Mouse (Mus musculus): ENCODE data around the gene Apoa2. TPM values are rescaled to one million over a fixed set of nuclear protein-coding genes. Genes with fewer than 3 reads are reported as not detected.

Gene Apoa2
- polyA plus RNA-seq, 1 experiment from 2014 or later = 4.4 TPM

DNA sequence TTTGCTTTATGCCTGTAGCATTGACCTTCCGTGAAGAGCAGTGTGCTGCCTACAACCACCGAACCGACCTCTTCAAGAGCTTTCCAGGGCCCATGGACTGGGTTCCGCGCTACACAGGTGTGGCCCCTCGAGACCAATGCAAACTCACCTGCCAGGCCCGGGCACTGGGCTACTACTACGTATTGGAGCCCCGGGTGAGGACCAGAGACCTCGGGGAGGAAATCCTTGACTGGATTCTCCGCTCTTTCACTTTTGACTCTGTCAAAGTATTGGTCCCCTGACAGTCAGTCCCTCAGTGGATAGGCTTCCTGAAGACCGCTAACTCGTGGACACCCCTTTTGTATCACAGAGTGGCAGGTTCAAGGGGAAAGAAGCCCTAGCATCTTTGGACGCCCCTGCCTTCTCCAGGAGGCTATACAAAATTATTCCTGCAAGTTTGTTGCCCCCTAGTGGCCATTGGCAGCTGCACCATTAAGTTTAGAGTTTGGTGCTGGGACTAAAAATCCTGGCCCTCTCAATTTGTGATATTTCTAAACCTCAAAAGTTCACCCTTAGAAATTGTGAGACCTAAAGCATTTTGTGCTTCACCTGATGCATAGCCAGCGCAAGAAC lies 32.2 kb downstream of the Apoa2 start:
- Histone ChIP-seq H3K27ac (no peak overlapping the region), H3K36me3 (0 out of 2 replicates have a peak, but pooled peaks cover 3% of the 10 kb centered on the region), H3K9me3 (no peaks in the 10 kb centered on the region), H3K4me1 (replicated peaks) (peaks cover 9% of the 10 kb centered on the region), H3K9ac (no peak overlapping the region), H3K4me3 (no peak overlapping the region), H3K4me2 (no peak overlapping the region), H3K27me3 (peaks cover 3% of the 10 kb centered on the region; the same call in 1 of the 2 replicates)
- 72% methylated on average over 15 of the region's 15 CpGs for WGBS
- ATAC-seq (ENCODE audit: low FRiP score) = no peak

DNA sequence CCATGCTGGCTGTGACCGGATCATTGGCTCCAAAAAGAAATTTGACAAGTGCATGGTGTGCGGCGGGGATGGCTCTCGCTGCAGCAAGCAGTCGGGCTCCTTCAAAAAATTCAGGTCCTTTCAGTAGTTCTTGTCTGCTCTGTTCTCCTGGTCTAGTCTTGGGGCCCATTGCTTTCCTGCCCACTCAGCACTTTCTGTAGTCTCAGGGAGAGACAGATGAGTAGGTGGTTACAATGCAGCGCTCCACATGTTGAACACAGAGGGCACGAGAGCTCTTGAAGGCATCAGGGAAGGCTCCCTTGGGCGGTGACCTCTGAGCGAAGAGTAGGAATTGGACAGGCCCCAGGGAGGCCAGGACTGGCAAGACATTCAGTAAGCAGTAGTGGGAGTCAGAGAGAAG lies 32.9 kb downstream of the Apoa2 start:
- Histone ChIP-seq H3K4me1 (replicated peaks) (peaks cover 9% of the 10 kb centered on the region), H3K4me2 (no peak overlapping the region), H3K36me3 (0 out of 2 replicates have a peak, but pooled peaks cover 3% of the 10 kb centered on the region), H3K27ac (no peak overlapping the region), H3K9me3 (no peaks in the 10 kb centered on the region), H3K4me3 (no peak overlapping the region), H3K9ac (no peak overlapping the region), H3K27me3 (peaks cover 3% of the 10 kb centered on the region; the same call in 1 of the 2 replicates)
- WGBS = 84% methylated on average over 9 of the region's 9 CpGs
- ATAC-seq (ENCODE audit: low FRiP score) = no peak

DNA sequence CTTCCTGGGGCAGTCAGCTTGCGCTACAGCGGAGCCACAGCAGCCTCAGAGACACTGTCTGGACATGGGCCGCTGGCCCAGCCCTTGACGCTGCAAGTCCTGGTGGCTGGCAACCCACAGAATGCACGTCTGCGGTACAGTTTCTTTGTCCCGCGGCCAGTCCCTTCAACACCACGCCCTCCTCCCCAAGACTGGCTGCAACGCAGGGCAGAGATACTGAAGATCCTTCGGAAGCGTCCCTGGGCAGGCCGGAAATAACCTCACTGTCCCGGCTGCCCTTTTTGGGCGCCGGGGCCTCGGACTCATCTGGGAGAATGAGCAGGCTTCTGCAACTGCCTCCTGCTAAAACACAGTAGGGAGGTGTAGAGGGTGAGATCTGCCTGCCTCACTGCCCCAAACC lies 34.1 kb downstream of the Apoa2 start:
- Histone ChIP-seq H3K4me2 (no peak overlapping the region), H3K4me3 (no peak overlapping the region), H3K4me1 (replicated peaks) (peaks cover 16% of the 10 kb centered on the region), H3K36me3 (0 out of 2 replicates have a peak, but pooled peaks cover 3% of the 10 kb centered on the region), H3K27ac (no peak overlapping the region), H3K27me3 (peaks cover 3% of the 10 kb centered on the region; the same call in 1 of the 2 replicates), H3K9ac (0 out of 2 replicates have a peak overlapping the region, but pooled peaks have one; percentile 8), H3K9me3 (no peaks in the 10 kb centered on the region)
- WGBS = 83% methylated on average over 17 of the region's 17 CpGs
- ATAC-seq (ENCODE audit: low FRiP score) = no peak

DNA sequence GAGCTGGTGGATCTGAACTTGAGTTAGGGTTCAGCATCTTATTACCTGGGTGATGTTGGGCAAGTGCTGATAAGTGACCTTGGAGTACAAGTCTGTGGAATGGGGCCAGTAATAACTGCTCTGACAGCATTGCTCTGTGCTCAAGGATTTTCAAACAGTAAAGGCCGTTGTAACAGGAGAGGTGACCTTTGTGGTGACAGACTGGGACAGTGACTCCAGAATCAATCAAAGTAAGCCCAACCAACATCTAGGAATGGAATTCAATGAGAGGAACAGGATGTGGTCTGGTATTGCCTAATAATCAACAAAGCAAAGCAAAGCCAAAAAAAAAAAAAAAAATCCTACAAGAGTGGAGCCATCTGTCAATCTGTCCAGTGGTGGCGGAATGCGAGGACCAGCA lies 35.5 kb downstream of the Apoa2 start:
- Histone ChIP-seq H3K4me2 (no peak overlapping the region), H3K27ac (no peak overlapping the region), H3K27me3 (peaks cover 3% of the 10 kb centered on the region; the same call in 1 of the 2 replicates), H3K36me3 (0 out of 2 replicates have a peak, but pooled peaks cover 3% of the 10 kb centered on the region), H3K4me3 (no peak overlapping the region), H3K9me3 (no peaks in the 10 kb centered on the region), H3K9ac (no peak overlapping the region), H3K4me1 (replicated peaks) (peaks cover 16% of the 10 kb centered on the region)
- no peak for ATAC-seq (ENCODE audit: low FRiP score)
- WGBS = 75% methylated on average over 3 of the region's 3 CpGs

DNA sequence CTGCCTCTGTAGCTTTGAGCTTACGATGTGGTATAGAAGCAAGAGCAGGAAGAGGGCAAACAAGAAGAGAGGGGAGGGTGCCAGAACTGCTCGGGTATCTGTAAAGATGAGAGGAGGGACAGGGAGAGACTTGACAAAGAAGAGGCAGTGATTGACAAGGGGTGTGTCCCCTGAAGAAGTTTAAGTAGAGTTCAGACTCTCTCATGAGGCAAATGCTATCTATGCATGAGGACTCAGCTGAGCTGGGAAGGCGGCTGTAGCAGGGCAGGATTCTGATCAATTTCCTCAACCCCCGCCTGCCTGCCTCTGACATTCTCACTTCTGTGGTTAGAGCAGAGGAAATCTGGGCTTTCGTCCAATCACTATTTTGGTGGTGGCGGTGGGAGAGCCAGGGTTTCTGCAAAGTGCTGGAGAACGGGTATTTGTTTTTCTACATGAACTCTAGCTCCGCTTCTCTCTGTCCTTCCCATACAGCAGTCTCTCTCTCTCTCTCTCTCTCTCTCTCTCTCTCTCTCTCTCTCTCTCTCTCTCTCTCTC lies 37.8 kb downstream of the Apoa2 start:
- Histone ChIP-seq H3K4me1 (replicated peaks) (peaks cover 16% of the 10 kb centered on the region), H3K27ac (peak overlapping the region; percentile 83), H3K27me3 (peaks cover 3% of the 10 kb centered on the region; the same call in 1 of the 2 replicates), H3K4me2 (peak overlapping the region; percentile 54), H3K9me3 (no peaks in the 10 kb centered on the region), H3K36me3 (0 out of 2 replicates have a peak, but pooled peaks cover 3% of the 10 kb centered on the region), H3K9ac (peak overlapping the region; percentile 64), H3K4me3 (peak overlapping the region; percentile 28)
- peak; percentile 70 for ATAC-seq (ENCODE audit: low FRiP score)
- 5% methylated on average over 8 of the region's 8 CpGs for WGBS

DNA sequence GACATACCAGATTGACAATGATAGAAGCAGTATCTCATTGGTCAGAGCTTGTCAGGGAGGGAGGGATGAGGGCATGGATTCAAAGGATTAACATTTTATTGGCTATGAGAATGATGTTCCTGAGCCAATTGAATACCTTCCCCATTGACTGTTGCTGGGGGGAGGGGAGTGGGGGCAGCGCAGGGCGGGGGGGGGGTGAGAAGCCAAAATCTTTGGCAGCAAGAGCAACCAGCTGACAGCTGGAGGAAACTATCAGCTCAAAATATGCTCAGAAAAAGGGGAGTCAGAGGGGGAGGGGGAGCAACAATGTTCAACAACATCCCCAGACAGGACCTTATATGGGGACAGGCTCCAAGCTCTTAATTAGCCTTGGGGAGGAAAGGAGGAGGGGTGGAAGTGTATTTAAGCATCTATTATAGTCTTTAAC lies 38.3 kb downstream of the Apoa2 start:
- H3K4me1 ChIP-seq (replicated peaks) = peaks cover 16% of the 10 kb centered on the region
- H3K27ac ChIP-seq = peak overlapping the region; percentile 58
- peaks cover 3% of the 10 kb centered on the region; the same call in 1 of the 2 replicates for H3K27me3 ChIP-seq
- WGBS = 2% methylated on average over 2 of the region's 2 CpGs
- ATAC-seq (ENCODE audit: low FRiP score) = peak; percentile 89
- peak overlapping the region; percentile 54 for H3K4me2 ChIP-seq
- 0 out of 2 replicates have a peak overlapping the region, but pooled peaks have one; percentile 64 for H3K9ac ChIP-seq
- H3K4me3 ChIP-seq = peak overlapping the region; percentile 28; the same call in 1 of the 2 replicates
- 0 out of 2 replicates have a peak, but pooled peaks cover 3% of the 10 kb centered on the region for H3K36me3 ChIP-seq
- no peaks in the 10 kb centered on the region for H3K9me3 ChIP-seq

DNA sequence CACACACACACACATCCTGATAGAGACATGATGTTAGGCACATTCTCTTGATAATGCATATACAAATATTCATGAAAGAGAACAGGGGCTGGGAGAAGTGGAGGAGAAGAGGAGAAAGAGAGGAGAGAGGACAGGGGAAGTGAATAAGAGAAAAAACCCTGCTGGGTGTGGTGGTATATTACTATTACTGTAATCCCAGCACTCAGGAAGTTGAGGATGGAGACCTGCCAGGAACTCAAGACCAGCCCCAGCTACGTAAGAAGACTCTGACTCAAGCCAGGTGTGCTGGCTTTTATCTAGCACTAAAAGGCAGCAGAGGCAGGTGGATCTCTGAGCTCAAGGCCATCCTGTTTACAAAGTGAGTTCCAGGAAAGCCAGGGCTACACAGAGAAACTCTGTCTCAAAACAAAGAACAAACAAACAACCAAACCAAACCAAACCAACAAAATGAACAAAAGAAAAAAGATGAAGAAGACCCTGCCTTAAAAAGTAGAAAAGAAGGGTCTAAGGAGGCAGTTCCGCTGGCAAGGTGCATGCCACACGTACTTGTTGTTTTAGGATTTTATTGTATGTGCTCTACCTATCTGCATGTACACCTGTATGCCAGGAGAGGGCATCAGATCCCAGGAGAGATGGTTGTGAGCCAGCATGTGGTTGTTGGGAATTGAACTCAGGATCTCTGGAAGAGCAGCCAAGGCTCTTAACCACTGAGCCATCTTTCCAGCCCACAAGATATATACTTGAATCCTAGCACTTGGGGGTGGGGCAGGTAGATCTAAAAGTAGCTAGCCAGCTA lies 39.0 kb downstream of the Apoa2 start:
- 80% methylated on average over 3 of the region's 3 CpGs for WGBS
- no peak; the same call in none of the 2 replicates for ATAC-seq (ENCODE audit: low FRiP score)
- H3K27ac ChIP-seq = peak overlapping the region; percentile 58; the same call in 1 of the 2 replicates
- H3K9me3 ChIP-seq = no peaks in the 10 kb centered on the region
- H3K27me3 ChIP-seq = peaks cover 3% of the 10 kb centered on the region; the same call in 1 of the 2 replicates
- peaks cover 16% of the 10 kb centered on the region for H3K4me1 ChIP-seq (replicated peaks)
- no peak overlapping the region for H3K4me3 ChIP-seq
- peak overlapping the region; percentile 54; the same call in 1 of the 2 replicates for H3K4me2 ChIP-seq
- no peak overlapping the region for H3K9ac ChIP-seq
- 0 out of 2 replicates have a peak, but pooled peaks cover 3% of the 10 kb centered on the region for H3K36me3 ChIP-seq

DNA sequence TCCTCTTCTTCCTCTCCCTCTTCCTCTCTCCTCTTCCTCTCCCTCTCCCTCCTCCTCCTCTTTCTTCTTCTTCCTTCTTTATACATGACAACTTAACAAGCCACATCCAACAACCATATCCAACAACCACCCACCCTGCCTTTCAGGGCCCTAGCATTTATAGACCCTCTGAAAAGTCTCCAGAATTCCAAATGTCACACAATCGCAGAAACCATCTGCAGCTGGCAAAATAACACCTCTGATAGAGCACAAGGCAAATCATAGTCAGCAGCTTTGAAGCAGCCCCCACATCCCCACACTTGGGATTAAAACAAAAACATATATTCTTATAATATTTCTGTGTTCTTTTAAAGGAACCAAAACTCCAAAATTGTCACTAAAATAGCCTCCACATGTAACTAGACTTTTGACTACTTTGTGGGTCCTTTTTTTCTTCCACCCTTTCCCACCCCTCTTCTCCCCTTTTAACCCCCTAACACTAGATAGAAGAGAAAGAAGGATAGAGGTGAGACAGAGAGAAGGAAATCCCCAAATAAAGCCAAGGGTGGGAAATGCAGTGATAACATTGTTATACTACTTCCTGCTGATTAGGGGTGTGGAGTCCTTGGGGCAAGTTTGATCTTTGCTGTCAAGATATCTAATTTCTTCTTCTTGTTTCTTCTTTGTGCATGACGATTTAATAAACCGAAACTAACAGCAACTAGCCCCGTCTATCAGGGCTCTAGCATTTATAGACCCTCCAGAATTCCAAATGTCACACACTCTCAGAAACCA lies 41.3 kb downstream of the Apoa2 start:
- Histone ChIP-seq H3K4me3 (no peak overlapping the region), H3K36me3 (no peaks in the 10 kb centered on the region), H3K27ac (no peak overlapping the region), H3K27me3 (no peaks in the 10 kb centered on the region), H3K9me3 (no peaks in the 10 kb centered on the region), H3K9ac (no peak overlapping the region), H3K4me1 (replicated peaks) (peaks cover 28% of the 10 kb centered on the region), H3K4me2 (no peak overlapping the region)
- no peak for ATAC-seq (ENCODE audit: low FRiP score)
- 81% methylated on average over 4 of the region's 4 CpGs for WGBS

DNA sequence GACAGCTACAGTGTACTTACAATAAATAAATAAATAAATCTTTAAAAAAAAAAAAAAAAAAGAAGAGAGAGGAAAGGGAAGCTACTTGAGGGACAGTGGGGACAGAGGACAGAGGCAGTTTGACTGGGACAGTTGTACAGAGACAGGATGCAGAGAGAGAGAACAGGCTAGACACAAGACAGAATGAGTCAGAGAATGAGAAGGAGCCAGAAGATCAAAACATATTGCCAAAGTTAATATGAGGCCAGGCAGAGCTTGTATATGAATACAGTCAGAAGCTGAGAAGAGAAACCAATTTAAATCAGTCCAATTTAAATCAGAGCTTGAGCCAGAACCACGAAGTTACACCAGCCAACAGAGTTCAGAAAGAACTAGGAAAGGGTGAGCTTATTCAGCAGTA lies 43.5 kb downstream of the Apoa2 start:
- no peak for ATAC-seq (ENCODE audit: low FRiP score)
- H3K4me1 ChIP-seq (replicated peaks) = peaks cover 31% of the 10 kb centered on the region
- no peak overlapping the region for H3K9ac ChIP-seq
- H3K27me3 ChIP-seq = no peaks in the 10 kb centered on the region
- no peaks in the 10 kb centered on the region for H3K9me3 ChIP-seq
- H3K4me2 ChIP-seq = no peak overlapping the region
- peaks cover 17% of the 10 kb centered on the region for H3K36me3 ChIP-seq
- WGBS = 74% methylated on average over 1 of the region's 1 CpGs
- H3K4me3 ChIP-seq = no peak overlapping the region
- no peak overlapping the region for H3K27ac ChIP-seq

DNA sequence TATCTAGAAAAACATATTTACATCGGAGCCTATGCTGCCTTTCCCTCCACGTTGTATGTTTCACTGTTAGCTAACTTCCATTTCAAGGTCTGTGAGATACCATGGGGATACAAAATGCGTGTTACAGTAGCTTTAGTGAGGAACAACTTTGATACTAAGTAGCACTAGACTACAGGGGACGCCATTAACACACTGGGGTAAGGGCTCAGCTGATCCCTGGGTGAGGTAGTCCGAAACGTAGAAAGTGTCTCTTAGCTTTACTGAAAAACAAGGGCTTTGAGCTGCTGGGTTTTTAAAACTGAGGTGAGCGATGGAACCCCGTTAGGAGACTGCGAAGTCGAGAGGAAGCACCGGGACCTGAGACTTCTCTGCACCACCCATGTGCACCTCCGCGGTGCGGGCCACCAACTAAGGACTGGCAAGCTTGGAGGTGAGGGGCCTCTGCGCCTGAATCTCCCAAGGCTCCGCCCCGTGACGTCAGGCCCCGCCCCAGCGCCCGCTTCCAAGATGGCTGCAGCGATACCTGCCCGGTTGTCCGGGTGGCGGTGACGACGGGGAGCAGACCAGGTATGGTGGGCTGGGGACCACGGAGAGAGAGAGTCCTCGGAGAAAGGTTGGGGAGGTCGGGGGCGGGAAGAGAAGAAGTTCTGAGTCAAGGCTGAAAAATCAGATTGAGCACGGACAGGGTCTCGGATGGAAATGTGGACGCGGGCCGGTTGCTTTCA lies 45.2 kb downstream of the Apoa2 start, which contains the start of gene B4galt3:
Gene B4galt3 (plus strand): TSS at position 481 of the 725 bp plus-strand sequence.
- Histone ChIP-seq H3K4me2 (peak within 1 kb of the TSS; percentile 83), H3K4me1 (replicated peaks) (peaks cover 26% of the 10 kb centered on the region), H3K9me3 (no peaks in the 10 kb centered on the region), H3K36me3 (peaks cover 33% of the 10 kb centered on the region), H3K9ac (peak within 1 kb of the TSS; percentile 85), H3K27me3 (no peaks in the 10 kb centered on the region), H3K27ac (peak within 1 kb of the TSS; percentile 58), H3K4me3 (peak within 1 kb of the TSS; percentile 67)
- ATAC-seq (ENCODE audit: low FRiP score) = peak; percentile 96
- 3% methylated on average over 35 of the region's 36 CpGs for WGBS

DNA sequence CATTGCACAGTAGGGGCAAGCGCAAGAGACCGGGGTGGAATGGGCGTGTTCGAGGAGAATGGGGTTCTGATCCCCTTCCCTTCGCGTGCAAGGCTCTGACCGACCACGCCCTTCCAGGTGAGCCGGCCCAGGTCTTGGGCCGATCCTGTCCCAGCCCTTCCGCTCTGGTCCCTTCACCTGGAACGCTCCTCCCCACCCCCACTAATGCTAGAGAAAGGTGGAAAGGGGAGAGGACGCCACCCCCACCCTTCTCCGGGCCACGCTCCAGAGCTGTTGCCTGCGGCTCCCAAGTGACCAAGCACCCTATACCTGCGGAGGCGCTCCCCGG lies 45.7 kb downstream of the Apoa2 start:
- Histone ChIP-seq H3K4me3 (peak overlapping the region; percentile 67), H3K4me2 (peak overlapping the region; percentile 83), H3K27ac (peak overlapping the region; percentile 58), H3K9ac (peak overlapping the region; percentile 85), H3K4me1 (replicated peaks) (peaks cover 26% of the 10 kb centered on the region), H3K27me3 (no peaks in the 10 kb centered on the region), H3K9me3 (no peaks in the 10 kb centered on the region), H3K36me3 (peaks cover 39% of the 10 kb centered on the region)
- WGBS = 1% methylated on average over 19 of the region's 19 CpGs
- ATAC-seq (ENCODE audit: low FRiP score) = peak; percentile 77
